Mouse (Mus musculus) CH12.LX (cell line): ENCODE results near the gene Herc1. TPM values are rescaled to one million over a fixed set of nuclear protein-coding genes. Genes with fewer than 3 reads are reported as not detected.

Experiments used
- polyA plus RNA-seq: library from polyadenylated mRNA; unstranded; fragments of >175 nt; gene quantifications from 2 replicates; pipeline ENCODE4 v1.2.1, GENCODE M21; 2012; ENCODE audit warnings: low read depth; ENCODE audit not compliant: insufficient read length
- total RNA-seq, 2 experiments: library from RNA; depleted of rRNA; stranded (reverse); fragments of 300-350 nt in 1 of 2; fragments of >200 nt in 1 of 2; gene quantifications; 2 replicates each; pipeline ENCODE4 v1.2.3; 2012 to 2014

Herc1 gene
- total and polyA plus RNA-seq, 3 experiments: 33.2 to 45.2 (median 42.1) TPM

Other genes with a start within 250 kb of the Herc1 start
- gene Snx1, start 223.9 kb upstream of the Herc1 start, total RNA-seq (2012; rRNA removed): 86.4 and 91.4 TPM in 2 replicates
- gene Snx1, start 223.9 kb upstream of the Herc1 start, total RNA-seq (2014; rRNA removed): 170 and 186 TPM in 2 replicates
- 110 and 114 TPM in 2 replicates for gene Snx1, start 223.9 kb upstream of the Herc1 start, polyA plus RNA-seq
- gene Ciao2a, start 223.8 kb upstream of the Herc1 start, total RNA-seq (2012; rRNA removed): 144 and 180 TPM in 2 replicates
- gene Ciao2a, start 223.8 kb upstream of the Herc1 start, total RNA-seq (2014; rRNA removed): 359 and 411 TPM in 2 replicates
- gene Ciao2a, start 223.8 kb upstream of the Herc1 start, polyA plus RNA-seq: 197 and 246 TPM in 2 replicates
- gene Dapk2, start 192.2 kb upstream of the Herc1 start, total RNA-seq (2012; rRNA removed): 28.4 and 39.0 TPM in 2 replicates
- 60.3 and 62.4 TPM in 2 replicates for gene Dapk2, start 192.2 kb upstream of the Herc1 start, total RNA-seq (2014; rRNA removed)
- gene Dapk2, start 192.2 kb upstream of the Herc1 start, polyA plus RNA-seq: 25.2 and 26.7 TPM in 2 replicates
- gene Fbxl22, start 164.1 kb downstream of the Herc1 start, total RNA-seq (2012; rRNA removed): 0.34 and 0.63 TPM in 2 replicates
- gene Fbxl22, start 164.1 kb downstream of the Herc1 start, total RNA-seq (2014; rRNA removed): 0.05 and 0.19 TPM in 2 replicates
- 0.18 and 0.21 TPM in 2 replicates for gene Fbxl22, start 164.1 kb downstream of the Herc1 start, polyA plus RNA-seq
- gene Usp3, start 242.7 kb downstream of the Herc1 start, total RNA-seq (2012; rRNA removed): 19.0 and 24.4 TPM in 2 replicates
- gene Usp3, start 242.7 kb downstream of the Herc1 start, total RNA-seq (2014; rRNA removed): 36.6 and 40.8 TPM in 2 replicates
- gene Usp3, start 242.7 kb downstream of the Herc1 start, polyA plus RNA-seq: 39.5 and 50.9 TPM in 2 replicates